Mouse (Mus musculus): ENCODE measurements around the gene Chil5. TPM values are rescaled to one million over a fixed set of nuclear protein-coding genes. Genes with fewer than 3 reads are reported as not detected.
"Not testable (repeated sequence)": the region's sequence is repeated elsewhere in the genome, so short reads cannot be mapped to it uniquely, and the experiment has no call there.

Gene Chil5
- total and polyA plus RNA-seq, 3 experiments = not detected

DNA sequence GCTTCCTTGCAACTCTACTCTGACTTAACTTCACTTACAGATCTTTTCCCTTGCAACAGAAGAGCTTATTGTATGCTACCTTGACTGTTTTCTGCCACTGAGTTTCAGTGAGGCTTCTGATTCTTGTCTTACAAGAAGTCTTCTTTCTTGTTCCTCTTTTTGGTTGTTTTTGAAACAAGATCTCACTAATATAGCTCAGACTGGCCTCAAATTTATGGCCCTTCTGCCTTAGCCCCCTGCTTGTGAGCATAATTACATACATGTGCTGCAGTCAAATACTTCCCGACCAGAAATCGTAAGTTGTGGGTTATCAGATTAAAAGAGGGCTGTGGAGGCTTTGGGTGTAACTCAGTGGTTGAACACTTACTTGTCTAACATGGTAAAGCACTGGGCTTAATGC, 37.9 kb downstream of the Chil5 start:
- ATAC-seq (ENCODE audit: extremely low read depth, insufficient number of reproducible peaks, low FRiP score, poor library complexity, severe bottlenecking) (no peak), DNase-seq (ENCODE audit: low spot score) (no peak)

DNA sequence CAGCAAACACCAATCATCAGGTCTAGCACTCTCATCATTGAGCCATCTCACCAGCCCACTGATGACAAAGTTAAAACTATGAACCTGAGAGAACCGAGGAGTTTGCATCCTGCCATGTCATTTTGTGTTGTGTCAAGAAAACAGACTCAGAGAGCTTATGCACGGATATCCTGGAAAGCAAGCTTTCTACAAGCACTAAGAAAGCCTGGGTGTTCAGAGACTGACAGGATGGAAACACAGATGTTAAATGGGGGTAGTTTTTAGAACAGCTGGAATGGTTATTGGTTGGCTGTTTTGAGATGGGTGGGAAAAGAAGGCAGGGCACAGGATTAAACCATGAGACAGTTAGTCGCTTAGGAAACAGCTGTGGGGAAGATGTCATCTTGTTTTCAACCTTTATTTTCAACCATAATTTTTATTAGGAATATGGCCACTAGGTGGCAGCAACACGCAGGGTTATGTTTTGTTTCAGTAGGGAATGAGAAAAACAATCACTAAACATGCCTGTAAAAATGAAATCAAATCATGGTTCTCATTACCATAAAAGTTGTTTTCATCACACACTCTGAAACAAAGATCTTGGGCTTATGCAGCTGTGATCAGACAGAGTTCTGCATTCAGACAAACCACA, 40.8 kb downstream of the Chil5 start:
- H3K4me1 ChIP-seq (ENCODE audit: insufficient read depth, low read depth, low read length) = no peaks in the 10 kb centered on the region
- DNase-seq (ENCODE audit: low spot score) (no peak), ATAC-seq (ENCODE audit: extremely low read depth, insufficient number of reproducible peaks, low FRiP score, poor library complexity, severe bottlenecking) (no peak)
- no peak overlapping the region for H3K4me3 ChIP-seq (ENCODE audit: low read depth, low read length)
- H3K27me3 ChIP-seq (ENCODE audit: insufficient read depth, low read length) = peaks cover 4% of the 10 kb centered on the region; the same call in 1 of the 2 replicates
- H3K9me3 ChIP-seq (replicated peaks) = no peaks in the 10 kb centered on the region
- H3K36me3 ChIP-seq (replicated peaks) = no peaks in the 10 kb centered on the region
- 0 out of 2 replicates have a peak, but pooled peaks have one; percentile 1 for TF ChIP-seq CTCF (IDR thresholded peaks at IDR 0.05; ENCODE audit: low read depth, low read length)
- TF ChIP-seq GATA1 (IDR thresholded peaks at IDR 0.05; ENCODE audit: borderline replicate concordance, low read length) = no peak

More for the DNA sequence above, 37.9 kb downstream of the Chil5 start:
- Histone ChIP-seq H3K36me3 (replicated peaks) (no peaks in the 10 kb centered on the region), H3K4me1 (ENCODE audit: insufficient read depth, low read depth, low read length) (no peaks in the 10 kb centered on the region), H3K4me3 (ENCODE audit: low read depth, low read length) (no peak overlapping the region), H3K9me3 (replicated peaks) (no peaks in the 10 kb centered on the region), H3K27me3 (ENCODE audit: insufficient read depth, low read length) (peaks cover 4% of the 10 kb centered on the region; the same call in 1 of the 2 replicates)
- TF ChIP-seq TAL1 (conservative IDR thresholded peaks at IDR 0.05; ENCODE audit: low read depth, low read length) (no peak), CTCF (IDR thresholded peaks at IDR 0.05; ENCODE audit: low read depth, low read length) (no peak), GATA1 (IDR thresholded peaks at IDR 0.05; ENCODE audit: borderline replicate concordance, low read length) (no peak), GATA2 (IDR thresholded peaks at IDR 0.05; ENCODE audit: borderline replicate concordance, low read depth, low read length) (no peak), POLR2AphosphoS5 (IDR thresholded peaks at IDR 0.05; ENCODE audit: insufficient replicate concordance, low read depth, low read length) (no peak)

DNA sequence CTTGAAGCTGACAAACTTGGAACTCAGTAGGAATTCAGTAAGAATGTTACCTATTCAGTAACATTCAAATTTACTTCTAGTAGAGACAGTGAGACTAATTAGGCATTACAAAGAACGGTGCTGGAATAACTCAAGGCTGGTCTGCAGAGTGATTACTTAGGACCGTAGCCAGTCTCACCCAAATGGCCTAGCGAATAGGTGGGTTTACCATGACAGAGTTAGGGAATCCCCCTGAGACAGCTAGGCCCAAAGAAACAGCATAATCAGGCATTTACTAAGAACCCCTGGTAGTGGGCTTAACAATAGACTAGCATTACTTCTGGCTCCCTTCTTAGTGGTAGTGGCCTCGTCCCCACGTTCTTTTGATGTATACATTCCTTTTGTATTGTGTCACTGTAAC, 43.0 kb downstream of the Chil5 start:
- not testable (repeated sequence) for H3K4me1 ChIP-seq (ENCODE audit: insufficient read depth, low read depth, low read length); H3K36me3 ChIP-seq (replicated peaks); H3K4me3 ChIP-seq (ENCODE audit: low read depth, low read length); H3K9me3 ChIP-seq (replicated peaks); DNase-seq (ENCODE audit: low spot score); ATAC-seq (ENCODE audit: extremely low read depth, insufficient number of reproducible peaks, low FRiP score, poor library complexity, severe bottlenecking); H3K27me3 ChIP-seq (ENCODE audit: insufficient read depth, low read length)

DNA sequence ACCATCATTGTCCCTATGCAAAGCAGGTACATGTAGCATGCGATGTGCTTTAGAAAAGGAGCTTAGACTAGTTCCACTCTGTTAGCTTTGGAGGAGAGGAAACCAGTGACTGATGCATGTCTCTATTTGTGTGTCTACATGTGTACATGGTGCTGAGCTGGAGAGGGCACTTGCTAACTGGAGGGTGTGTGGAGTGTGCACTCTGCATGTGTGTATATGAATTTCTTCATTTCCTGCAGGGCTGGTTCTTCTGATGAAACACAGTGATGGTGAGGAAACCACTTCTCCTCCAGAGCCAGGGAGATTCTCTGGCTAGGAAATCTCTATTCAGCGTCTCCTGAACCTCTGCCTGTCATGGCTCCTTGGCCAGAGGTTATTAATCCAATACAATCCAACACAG, 58.4 kb downstream of the Chil5 start:
- H3K4me3 ChIP-seq (ENCODE audit: low read depth, low read length) = no peak overlapping the region
- DNase-seq (ENCODE audit: low spot score) (no peak), ATAC-seq (ENCODE audit: extremely low read depth, insufficient number of reproducible peaks, low FRiP score, poor library complexity, severe bottlenecking) (no peak)
- H3K4me1 ChIP-seq (ENCODE audit: insufficient read depth, low read depth, low read length) = no peaks in the 10 kb centered on the region; the same call in 1 of the 2 replicates
- peaks cover 24% of the 10 kb centered on the region for H3K36me3 ChIP-seq (replicated peaks)
- no peaks in the 10 kb centered on the region for H3K9me3 ChIP-seq (replicated peaks)
- TF ChIP-seq CTCF (IDR thresholded peaks at IDR 0.05; ENCODE audit: low read depth, low read length) (no peak), GATA2 (IDR thresholded peaks at IDR 0.05; ENCODE audit: borderline replicate concordance, low read depth, low read length) (no peak)
- H3K27me3 ChIP-seq (ENCODE audit: insufficient read depth, low read length) = peaks cover 20% of the 10 kb centered on the region

DNA sequence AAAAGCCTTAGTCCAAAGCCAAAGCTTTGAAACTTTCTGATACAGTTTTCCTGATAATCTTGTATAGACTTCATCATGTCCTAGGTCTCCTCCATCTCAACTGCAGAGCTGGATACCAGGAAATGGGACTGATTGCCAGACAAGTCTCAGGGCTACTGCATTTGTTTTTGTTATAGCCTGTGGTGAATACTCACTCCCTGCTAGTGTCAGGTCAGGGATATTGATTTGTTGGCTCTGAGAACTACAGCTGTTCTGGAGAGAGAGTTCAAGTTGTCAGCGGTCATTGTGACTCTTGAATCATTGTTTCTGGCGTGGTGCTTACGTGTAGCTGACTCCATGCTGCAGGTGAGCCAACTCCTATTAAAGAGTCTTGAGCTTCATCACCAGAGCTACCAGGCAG, 59.2 kb downstream of the Chil5 start, which contains the start of gene Ovgp1:
Gene Ovgp1, plus strand, starts transcription at position 301 of the 400 bp plus-strand sequence.
- Histone ChIP-seq H3K9me3 (replicated peaks) (no peaks in the 10 kb centered on the region), H3K4me1 (ENCODE audit: insufficient read depth, low read depth, low read length) (no peaks in the 10 kb centered on the region; the same call in 1 of the 2 replicates), H3K27me3 (ENCODE audit: insufficient read depth, low read length) (peaks cover 20% of the 10 kb centered on the region), H3K36me3 (replicated peaks) (peaks cover 32% of the 10 kb centered on the region), H3K4me3 (ENCODE audit: low read depth, low read length) (no peak within 1 kb of the TSS)
- no peak for ATAC-seq (ENCODE audit: extremely low read depth, insufficient number of reproducible peaks, low FRiP score, poor library complexity, severe bottlenecking)
- no peak for TF ChIP-seq CTCF (IDR thresholded peaks at IDR 0.05; ENCODE audit: low read depth, low read length)
- TF ChIP-seq TAL1 (conservative IDR thresholded peaks at IDR 0.05; ENCODE audit: low read depth, low read length) = no peak
- no peak for TF ChIP-seq GATA2 (IDR thresholded peaks at IDR 0.05; ENCODE audit: borderline replicate concordance, low read depth, low read length)
- TF ChIP-seq GATA1 (IDR thresholded peaks at IDR 0.05; ENCODE audit: borderline replicate concordance, low read length) = no peak
- TF ChIP-seq POLR2AphosphoS5 (IDR thresholded peaks at IDR 0.05; ENCODE audit: insufficient replicate concordance, low read depth, low read length) = no peak
- DNase-seq (ENCODE audit: low spot score) = no peak

GRCm38 (mm10) chr3:105971831-105972446, 60.7 kb downstream of the Chil5 start:
- Histone ChIP-seq H3K27me3 (ENCODE audit: insufficient read depth, low read length) (peaks cover 12% of the 10 kb centered on the region), H3K4me3 (ENCODE audit: low read depth, low read length) (no peak overlapping the region), H3K4me1 (ENCODE audit: insufficient read depth, low read depth, low read length) (peaks cover 4% of the 10 kb centered on the region), H3K9me3 (replicated peaks) (no peaks in the 10 kb centered on the region), H3K36me3 (replicated peaks) (peaks cover 44% of the 10 kb centered on the region)
- TF ChIP-seq GATA1 (IDR thresholded peaks at IDR 0.05; ENCODE audit: borderline replicate concordance, low read length) (no peak), CTCF (IDR thresholded peaks at IDR 0.05; ENCODE audit: low read depth, low read length) (no peak), TAL1 (conservative IDR thresholded peaks at IDR 0.05; ENCODE audit: low read depth, low read length) (no peak), GATA2 (IDR thresholded peaks at IDR 0.05; ENCODE audit: borderline replicate concordance, low read depth, low read length) (no peak), POLR2AphosphoS5 (IDR thresholded peaks at IDR 0.05; ENCODE audit: insufficient replicate concordance, low read depth, low read length) (no peak)
- ATAC-seq (ENCODE audit: extremely low read depth, insufficient number of reproducible peaks, low FRiP score, poor library complexity, severe bottlenecking) (no peak), DNase-seq (ENCODE audit: low spot score) (no peak)

Other genes starting within 250 kb of the Chil5 start
- gene Rap1a, start 231.5 kb downstream of the Chil5 start, total RNA-seq (2014; fragmentation: Nextera tagmentation) = 97.7 and 124 TPM in 2 replicates
- gene Rap1a, start 231.5 kb downstream of the Chil5 start, total RNA-seq (2017) = 105 and 121 TPM in 2 replicates
- 11.5 and 17.7 TPM in 2 replicates for gene Rap1a, start 231.5 kb downstream of the Chil5 start, polyA plus RNA-seq (2012)
- 1.4 TPM in 1 of 2 replicates, not detected in the other for gene Adora3, start 162.0 kb downstream of the Chil5 start, total RNA-seq (2014; fragmentation: Nextera tagmentation)
- gene Adora3, start 162.0 kb downstream of the Chil5 start, total RNA-seq (2017) = 17.4 and 19.3 TPM in 2 replicates
- not detected in 2 replicates for gene Adora3, start 162.0 kb downstream of the Chil5 start, polyA plus RNA-seq (2012)
- gene Tmigd3, start 161.9 kb downstream of the Chil5 start, total RNA-seq (2014; fragmentation: Nextera tagmentation) = not detected in 2 replicates
- 1.3 and 5.5 TPM in 2 replicates for gene Tmigd3, start 161.9 kb downstream of the Chil5 start, total RNA-seq (2017)
- gene Tmigd3, start 161.9 kb downstream of the Chil5 start, polyA plus RNA-seq (2012) = 0.05 TPM in 1 of 2 replicates, not detected in the other
- gene I830077J02Rik, start 100.2 kb downstream of the Chil5 start, total RNA-seq (2014; fragmentation: Nextera tagmentation) = 34.4 and 36.8 TPM in 2 replicates
- 32.6 and 33.1 TPM in 2 replicates for gene I830077J02Rik, start 100.2 kb downstream of the Chil5 start, total RNA-seq (2017)
- gene I830077J02Rik, start 100.2 kb downstream of the Chil5 start, polyA plus RNA-seq (2012) = 0.98 and 1.6 TPM in 2 replicates
- gene Wdr77, start 73.4 kb downstream of the Chil5 start, total RNA-seq (2014; fragmentation: Nextera tagmentation) = 59.9 and 68.9 TPM in 2 replicates
- 42.7 and 45.2 TPM in 2 replicates for gene Wdr77, start 73.4 kb downstream of the Chil5 start, total RNA-seq (2017)
- 60.0 and 68.1 TPM in 2 replicates for gene Wdr77, start 73.4 kb downstream of the Chil5 start, polyA plus RNA-seq (2012)
- 239 and 247 TPM in 2 replicates for gene Atp5f1, start 72.7 kb downstream of the Chil5 start, total RNA-seq (2014; fragmentation: Nextera tagmentation)
- 853 and 891 TPM in 2 replicates for gene Atp5f1, start 72.7 kb downstream of the Chil5 start, total RNA-seq (2017)
- gene Atp5f1, start 72.7 kb downstream of the Chil5 start, polyA plus RNA-seq (2012) = 110 and 140 TPM in 2 replicates
- gene Ovgp1, start 59.1 kb downstream of the Chil5 start, total RNA-seq (2014; fragmentation: Nextera tagmentation) = 2.8 and 3.4 TPM in 2 replicates
- gene Ovgp1, start 59.1 kb downstream of the Chil5 start, total RNA-seq (2017) = 0.33 and 1.0 TPM in 2 replicates
- gene Ovgp1, start 59.1 kb downstream of the Chil5 start, polyA plus RNA-seq (2012) = 0.13 and 0.22 TPM in 2 replicates
- gene Pifo, start 18.2 kb downstream of the Chil5 start, total RNA-seq (2014; fragmentation: Nextera tagmentation) = not detected in 2 replicates
- not detected in 2 replicates for gene Pifo, start 18.2 kb downstream of the Chil5 start, total RNA-seq (2017)
- gene Pifo, start 18.2 kb downstream of the Chil5 start, polyA plus RNA-seq (2012) = not detected in 2 replicates
- not detected in 2 replicates for gene Chia1, start 80.4 kb upstream of the Chil5 start, total RNA-seq (2014; fragmentation: Nextera tagmentation)
- gene Chia1, start 80.4 kb upstream of the Chil5 start, total RNA-seq (2017) = not detected in 2 replicates
- gene Chia1, start 80.4 kb upstream of the Chil5 start, polyA plus RNA-seq (2012) = not detected in 2 replicates
- gene Chil3, start 134.8 kb upstream of the Chil5 start, total RNA-seq (2014; fragmentation: Nextera tagmentation) = not detected in 2 replicates
- not detected in 2 replicates for gene Chil3, start 134.8 kb upstream of the Chil5 start, total RNA-seq (2017)
- gene Chil3, start 134.8 kb upstream of the Chil5 start, polyA plus RNA-seq (2012) = not detected in 2 replicates
- gene Chil4, start 186.7 kb upstream of the Chil5 start, total RNA-seq (2014; fragmentation: Nextera tagmentation) = not detected in 2 replicates
- gene Chil4, start 186.7 kb upstream of the Chil5 start, total RNA-seq (2017) = 0.11 TPM in 1 of 2 replicates, not detected in the other
- not detected in 2 replicates for gene Chil4, start 186.7 kb upstream of the Chil5 start, polyA plus RNA-seq (2012)

Data from G1E (cell line).